Mouse (Mus musculus) kidney, embryonic 14.5 days (tissue): ENCODE measurements around the gene Tubb3. TPM values are rescaled to one million over a fixed set of nuclear protein-coding genes. Genes with fewer than 3 reads are reported as not detected.

ENCODE experiments used
- ATAC-seq: fragments of 200-750 bp; cut with Nextera tagmentation; 2 replicates; pipeline ENCODE4 v1.8.0; 2017; ENCODE audit warnings: moderate number of reproducible peaks, mild to moderate bottlenecking, moderate TSS enrichment, moderate library complexity; ENCODE audit not compliant: low FRiP score, low TSS enrichment
- H3K27ac ChIP-seq: fragments of 300-500 bp; sonication (generic); 2 replicates; pipeline ENCODE4 v1.5.1; 2014; ENCODE audit warnings: low read depth, mild to moderate bottlenecking, low read length, moderate library complexity, mixed read lengths
- H3K27me3 ChIP-seq: fragments of 300-500 bp; sonication (generic); 2 replicates; pipeline ENCODE4 v1.6.1; 2014; ENCODE audit warnings: mild to moderate bottlenecking, low read length; ENCODE audit not compliant: control insufficient read depth, insufficient read depth
- H3K36me3 ChIP-seq: fragments of 300-500 bp; sonication (generic); 2 replicates; pipeline ENCODE4 v1.6.1; 2014; ENCODE audit warnings: low read length, mixed read lengths; ENCODE audit not compliant: control insufficient read depth, insufficient read depth
- H3K4me1 ChIP-seq: fragments of 300-500 bp; sonication (generic); 2 replicates; pipeline ENCODE4 v1.6.1; 2014; ENCODE audit warnings: low read length, mixed read lengths; ENCODE audit not compliant: control insufficient read depth, insufficient read depth
- H3K4me2 ChIP-seq: fragments of 300-500 bp; sonication (generic); replicated peaks from 2 replicates; pipeline ENCODE4 v1.6.1; 2014; ENCODE audit warnings: low read depth, mild to moderate bottlenecking, low read length
- H3K4me3 ChIP-seq: fragments of 300-500 bp; sonication (generic); 2 replicates; pipeline ENCODE4 v1.5.1; 2014; ENCODE audit warnings: mild to moderate bottlenecking, low read length
- H3K9ac ChIP-seq: fragments of 300-500 bp; sonication (generic); 2 replicates; pipeline ENCODE4 v1.6.1; 2014; ENCODE audit warnings: low read depth, mild to moderate bottlenecking, low read length, moderate library complexity
- H3K9me3 ChIP-seq: fragments of 300-500 bp; sonication (generic); 2 replicates; pipeline ENCODE4 v1.6.1; 2016; ENCODE audit warnings: low read length; ENCODE audit not compliant: control insufficient read depth
- WGBS: fragments of 180-500 bp; shearing (Covaris S2); extraction: QIAGEN DNeasy Blood & Tissue Kit; methylation state at CpG from one replicate; pipeline ENCODE4 v1.1.7; 2014; 5-methylcytosine and 5-hydroxymethylcytosine counted together
- polyA plus RNA-seq: library from polyadenylated mRNA; unstranded; fragments of >200 nt; fragmentation: Nextera tagmentation; extraction: Ambion mirVana; gene quantifications from 2 replicates; pipeline ENCODE4 v1.2.1, GENCODE M21; 2014

The Tubb3 gene
- polyA plus RNA-seq, 1 experiment from 2014 or later = 1.9 TPM

DNA sequence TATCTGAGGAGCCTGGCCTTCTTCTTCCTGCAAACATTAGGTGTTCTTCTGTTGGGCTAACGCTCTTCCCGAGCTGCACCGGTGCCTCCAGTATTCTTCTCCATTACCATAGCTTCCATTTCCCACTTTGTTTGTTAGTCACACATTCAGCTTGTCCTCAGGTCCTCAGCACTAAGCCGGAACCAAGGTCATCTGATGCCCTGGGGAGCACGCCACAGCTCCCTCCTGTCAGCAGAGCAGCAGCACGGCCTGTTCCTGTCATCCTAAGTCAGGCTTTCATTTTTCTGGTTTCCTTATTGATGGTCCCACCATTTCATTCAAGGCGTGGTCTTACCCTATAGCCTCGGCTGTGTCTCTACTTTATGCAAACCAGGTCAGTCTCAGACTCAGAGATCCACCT is 23.4 kb upstream of the Tubb3 start:
- Histone ChIP-seq H3K4me2 (no peak overlapping the region), H3K4me1 (no peaks in the 10 kb centered on the region), H3K9ac (no peak overlapping the region; the same call in 1 of the 2 replicates), H3K36me3 (peaks cover 96% of the 10 kb centered on the region), H3K27me3 (no peaks in the 10 kb centered on the region), H3K9me3 (no peaks in the 10 kb centered on the region), H3K27ac (no peak overlapping the region), H3K4me3 (no peak overlapping the region)
- no peak for ATAC-seq
- WGBS = 91% methylated on average over 8 of the region's 8 CpGs

DNA sequence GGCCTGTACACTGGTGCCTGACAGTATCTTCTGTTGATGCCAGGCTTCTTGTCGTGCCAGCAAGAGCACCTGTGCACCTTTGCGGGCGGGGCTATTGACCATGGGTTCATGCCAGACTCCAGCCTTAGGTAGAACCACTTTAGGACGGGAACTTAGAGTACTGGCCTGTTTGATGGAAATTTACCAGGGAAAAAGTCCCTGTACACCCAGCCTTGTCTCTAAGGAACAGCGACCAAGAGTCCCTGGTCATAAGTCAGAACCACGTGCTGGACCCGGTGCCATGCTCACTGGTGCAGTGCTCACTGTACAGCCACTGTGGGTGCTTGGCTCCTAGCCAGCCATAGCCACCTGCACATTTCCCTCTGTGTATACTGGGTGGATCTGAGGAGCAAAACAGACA is 22.2 kb upstream of the Tubb3 start:
- H3K9ac ChIP-seq = no peak overlapping the region
- H3K27ac ChIP-seq = no peak overlapping the region
- H3K27me3 ChIP-seq = no peaks in the 10 kb centered on the region
- no peak overlapping the region for H3K4me2 ChIP-seq
- H3K4me3 ChIP-seq = no peak overlapping the region
- WGBS = 98% methylated on average over 7 of the region's 7 CpGs
- H3K36me3 ChIP-seq = peaks cover 96% of the 10 kb centered on the region
- H3K4me1 ChIP-seq = no peaks in the 10 kb centered on the region
- H3K9me3 ChIP-seq = no peaks in the 10 kb centered on the region
- ATAC-seq = no peak

DNA sequence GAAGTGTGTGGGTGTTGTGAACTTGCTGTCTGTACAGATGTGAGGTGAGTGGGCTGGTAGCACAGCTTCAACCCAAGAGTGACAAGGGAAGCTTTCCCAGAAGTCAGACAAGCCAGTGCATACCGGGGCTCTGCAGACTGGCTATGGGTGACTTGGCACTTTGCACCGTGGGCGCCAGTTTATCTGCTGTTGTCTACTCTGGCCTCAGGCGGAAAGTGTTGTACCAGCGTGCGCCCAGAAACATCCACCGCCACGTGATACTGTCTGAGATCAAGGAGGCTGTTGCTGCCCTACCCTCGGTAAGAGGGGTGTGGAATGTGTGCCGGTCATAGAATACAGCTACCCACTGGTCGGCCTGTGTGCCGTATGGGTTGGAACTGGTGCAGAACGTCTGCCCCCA is 12.9 kb upstream of the Tubb3 start:
- Histone ChIP-seq H3K27ac (no peak overlapping the region), H3K4me3 (no peak overlapping the region), H3K9ac (no peak overlapping the region), H3K4me2 (no peak overlapping the region), H3K4me1 (no peaks in the 10 kb centered on the region), H3K27me3 (no peaks in the 10 kb centered on the region), H3K36me3 (peaks cover 96% of the 10 kb centered on the region), H3K9me3 (no peaks in the 10 kb centered on the region)
- WGBS = 91% methylated on average over 13 of the region's 13 CpGs
- ATAC-seq = no peak

DNA sequence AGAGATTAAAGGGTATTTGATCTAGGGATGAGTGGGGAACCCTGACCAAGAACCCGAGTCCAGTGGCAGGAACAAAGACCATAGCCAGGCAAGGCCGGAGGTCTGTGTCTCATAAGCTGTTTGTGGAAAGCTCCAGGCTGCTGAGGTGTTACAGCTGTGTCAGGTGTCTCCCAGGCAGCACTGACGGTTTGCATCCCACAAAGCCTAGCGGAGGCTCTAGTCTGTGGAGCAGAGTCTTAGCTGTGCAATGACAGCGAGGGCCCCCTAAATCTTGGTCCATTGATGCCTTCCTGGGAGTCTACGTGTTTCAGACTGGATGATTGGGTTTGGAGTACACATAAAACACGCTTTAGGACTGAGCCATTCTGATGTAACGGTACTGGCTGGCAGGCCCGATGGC is 9.3 kb upstream of the Tubb3 start:
- Histone ChIP-seq H3K27ac (no peak overlapping the region), H3K27me3 (0 out of 2 replicates have a peak, but pooled peaks cover 4% of the 10 kb centered on the region), H3K4me2 (no peak overlapping the region), H3K9me3 (no peaks in the 10 kb centered on the region), H3K9ac (no peak overlapping the region), H3K4me3 (no peak overlapping the region), H3K36me3 (peaks cover 65% of the 10 kb centered on the region), H3K4me1 (no peaks in the 10 kb centered on the region)
- ATAC-seq = no peak
- 89% methylated on average over 9 of the region's 9 CpGs for WGBS

DNA sequence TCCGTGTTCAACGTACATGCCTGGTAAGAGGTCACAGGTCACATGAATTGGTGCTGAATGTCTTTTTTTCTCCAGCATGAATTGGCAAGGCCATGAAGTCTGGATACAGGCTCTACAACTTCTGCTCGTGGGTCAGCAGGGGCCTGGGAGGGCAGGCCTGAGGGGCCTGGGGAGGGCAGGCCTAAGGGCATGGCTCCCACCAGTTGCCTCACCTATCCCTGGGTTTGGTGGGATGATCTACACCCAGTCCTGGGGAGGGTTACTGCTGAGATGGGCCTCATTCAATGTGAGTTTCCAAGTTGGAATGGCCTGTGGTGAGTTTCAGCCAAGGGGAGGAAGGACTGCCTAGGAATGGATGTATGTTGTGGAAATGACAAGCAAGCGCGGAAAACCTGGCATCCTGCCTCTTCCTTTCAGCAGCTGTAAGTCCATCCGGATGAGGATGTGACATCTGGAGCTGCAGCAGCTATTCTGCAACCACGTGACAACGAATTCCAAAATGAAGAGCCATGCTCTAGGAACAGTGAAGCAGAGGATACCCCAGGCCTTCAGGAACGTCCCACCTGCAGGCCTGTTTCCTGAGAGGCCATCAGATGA is 8.4 kb upstream of the Tubb3 start:
- Histone ChIP-seq H3K9me3 (no peaks in the 10 kb centered on the region), H3K4me2 (no peak overlapping the region), H3K4me1 (no peaks in the 10 kb centered on the region), H3K9ac (no peak overlapping the region), H3K36me3 (peaks cover 56% of the 10 kb centered on the region), H3K27me3 (0 out of 2 replicates have a peak, but pooled peaks cover 4% of the 10 kb centered on the region), H3K4me3 (no peak overlapping the region), H3K27ac (no peak overlapping the region)
- WGBS = 90% methylated on average over 9 of the region's 9 CpGs
- ATAC-seq = no peak

DNA sequence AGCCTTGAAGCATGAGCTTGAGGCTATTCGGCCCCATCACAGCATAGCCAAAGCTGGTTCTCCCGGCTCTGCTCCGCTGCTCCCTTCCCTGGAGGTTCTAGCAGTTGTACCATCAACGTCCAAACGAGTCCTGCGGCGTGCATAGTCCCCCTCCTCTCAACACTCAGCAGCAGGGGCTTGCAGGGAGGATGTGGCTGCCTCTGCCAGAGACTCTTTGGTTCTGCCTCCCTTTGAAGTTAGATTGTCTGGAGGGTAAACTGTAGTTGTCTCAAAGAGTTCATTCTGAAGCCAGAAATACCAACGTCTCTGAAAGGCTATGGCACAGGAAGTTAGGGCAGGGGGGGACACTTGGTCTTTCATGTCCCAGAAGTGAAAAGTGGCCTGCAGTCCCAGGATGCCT is 6.7 kb upstream of the Tubb3 start:
- no peaks in the 10 kb centered on the region for H3K4me1 ChIP-seq
- no peak overlapping the region for H3K27ac ChIP-seq
- H3K4me2 ChIP-seq = no peak overlapping the region
- 36% methylated on average over 8 of the region's 8 CpGs for WGBS
- no peak for ATAC-seq
- H3K27me3 ChIP-seq = peaks cover 4% of the 10 kb centered on the region; the same call in 1 of the 2 replicates
- H3K9ac ChIP-seq = no peak overlapping the region
- peaks cover 39% of the 10 kb centered on the region for H3K36me3 ChIP-seq
- H3K4me3 ChIP-seq = no peak overlapping the region
- no peaks in the 10 kb centered on the region for H3K9me3 ChIP-seq

DNA sequence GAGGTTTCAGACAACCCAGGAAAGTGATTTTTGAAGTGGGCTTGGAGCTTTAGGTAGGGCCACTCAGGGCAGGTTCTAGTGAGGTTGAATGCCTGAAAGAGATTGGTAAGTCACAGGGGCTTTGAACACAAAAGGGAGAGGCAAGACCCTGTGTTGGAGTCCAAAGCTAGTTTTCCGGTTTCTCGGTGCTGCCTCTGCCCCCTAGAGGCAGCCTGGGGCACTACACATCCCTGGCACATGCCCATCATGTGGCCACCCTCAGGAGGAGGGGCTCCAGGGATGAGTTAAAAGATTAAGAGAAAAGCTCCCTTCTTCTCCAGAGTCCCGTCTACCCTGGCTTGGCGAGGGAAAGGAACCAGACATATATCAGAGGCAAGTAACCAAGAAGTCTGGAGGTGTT is 4.4 kb upstream of the Tubb3 start, which contains the start of gene Mc1r:
Gene Mc1r, plus strand, starts transcription at position 322 of the 400 bp plus-strand sequence.
- ATAC-seq = no peak
- Histone ChIP-seq H3K4me2 (no peak within 1 kb of the TSS), H3K9ac (no peak within 1 kb of the TSS), H3K36me3 (peaks cover 17% of the 10 kb centered on the region), H3K27ac (no peak within 1 kb of the TSS), H3K4me3 (no peak within 1 kb of the TSS), H3K4me1 (peaks cover 6% of the 10 kb centered on the region; the same call in 1 of the 2 replicates), H3K9me3 (no peaks in the 10 kb centered on the region), H3K27me3 (peaks cover 24% of the 10 kb centered on the region)
- WGBS = 15% methylated on average over 4 of the region's 4 CpGs

DNA sequence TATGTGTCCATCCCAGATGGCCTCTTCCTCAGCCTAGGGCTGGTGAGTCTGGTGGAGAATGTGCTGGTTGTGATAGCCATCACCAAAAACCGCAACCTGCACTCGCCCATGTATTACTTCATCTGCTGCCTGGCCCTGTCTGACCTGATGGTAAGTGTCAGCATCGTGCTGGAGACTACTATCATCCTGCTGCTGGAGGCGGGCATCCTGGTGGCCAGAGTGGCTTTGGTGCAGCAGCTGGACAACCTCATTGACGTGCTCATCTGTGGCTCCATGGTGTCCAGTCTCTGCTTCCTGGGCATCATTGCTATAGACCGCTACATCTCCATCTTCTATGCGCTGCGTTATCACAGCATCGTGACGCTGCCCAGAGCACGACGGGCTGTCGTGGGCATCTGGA is 3.6 kb upstream of the Tubb3 start:
- H3K4me3 ChIP-seq = no peak overlapping the region
- H3K9me3 ChIP-seq = no peaks in the 10 kb centered on the region
- 91% methylated on average over 13 of the region's 13 CpGs for WGBS
- H3K27me3 ChIP-seq = peaks cover 32% of the 10 kb centered on the region
- H3K36me3 ChIP-seq = peaks cover 8% of the 10 kb centered on the region
- H3K9ac ChIP-seq = no peak overlapping the region
- peaks cover 6% of the 10 kb centered on the region; the same call in 1 of the 2 replicates for H3K4me1 ChIP-seq
- no peak overlapping the region for H3K4me2 ChIP-seq
- no peak overlapping the region for H3K27ac ChIP-seq
- no peak for ATAC-seq

DNA sequence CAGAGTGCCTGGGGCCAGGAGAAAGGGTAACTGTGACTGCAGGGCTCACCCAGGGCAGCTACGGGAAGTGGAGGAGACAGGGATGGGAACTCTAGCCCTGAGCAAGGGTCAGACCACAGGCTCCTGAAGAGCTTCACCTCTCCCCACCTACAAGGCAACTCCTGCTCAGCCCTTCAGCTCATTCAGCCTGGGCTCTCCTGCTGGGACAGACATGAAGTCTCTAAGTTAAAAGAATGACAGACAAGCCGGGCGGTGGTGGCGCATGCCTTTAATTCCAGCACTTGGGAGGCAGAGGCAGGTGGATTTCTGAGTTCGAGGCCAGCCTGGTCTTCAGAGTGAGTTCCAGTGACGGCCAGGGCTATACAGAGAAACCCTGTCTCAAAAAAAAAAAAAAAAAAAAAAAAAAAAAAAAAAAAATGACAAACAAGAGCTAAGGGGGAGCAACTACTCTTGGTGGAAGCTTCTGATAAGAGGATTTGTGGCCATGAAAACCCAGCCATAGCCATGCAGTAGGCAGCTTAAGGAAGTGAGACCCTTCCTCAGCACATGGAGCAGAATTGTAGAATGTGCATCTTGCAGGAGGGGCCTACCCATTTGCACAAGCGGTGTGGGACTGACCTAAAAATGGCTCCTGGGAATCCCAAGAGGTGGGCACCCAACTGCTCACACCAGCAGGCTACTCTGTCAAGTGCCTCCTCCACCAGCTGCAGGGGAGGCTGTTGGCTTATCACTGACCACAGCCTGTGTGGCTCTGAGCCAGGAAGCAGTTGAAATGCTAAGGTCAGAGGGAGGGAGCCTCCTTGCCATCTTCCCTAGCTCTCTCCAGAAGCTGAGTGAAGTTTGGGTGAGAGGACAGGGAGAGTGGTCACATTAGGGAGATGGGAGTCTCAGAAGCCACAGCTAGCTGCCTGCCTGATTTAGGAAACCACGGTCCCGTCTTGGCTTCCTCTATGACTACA is 2.4 kb upstream of the Tubb3 start:
- H3K36me3 ChIP-seq = no peaks in the 10 kb centered on the region
- peaks cover 45% of the 10 kb centered on the region for H3K27me3 ChIP-seq
- ATAC-seq = no peak
- no peak overlapping the region for H3K4me3 ChIP-seq
- no peaks in the 10 kb centered on the region for H3K9me3 ChIP-seq
- H3K4me1 ChIP-seq = peaks cover 6% of the 10 kb centered on the region; the same call in 1 of the 2 replicates
- H3K27ac ChIP-seq = no peak overlapping the region
- WGBS = 78% methylated on average over 9 of the region's 9 CpGs
- no peak overlapping the region for H3K9ac ChIP-seq
- H3K4me2 ChIP-seq = no peak overlapping the region
